Mouse (Mus musculus) lung, embryonic 14.5 days (tissue): Measurements from ENCODE around the gene Il6st. TPM values are rescaled to one million over a fixed set of nuclear protein-coding genes. Genes with fewer than 3 reads are reported as not detected.

Experiments
- ATAC-seq: fragments of 200-750 bp; cut with Nextera tagmentation; 2 replicates; pipeline ENCODE4 v1.8.0; 2017; ENCODE audit warnings: mild to moderate bottlenecking, moderate TSS enrichment, moderate library complexity; ENCODE audit not compliant: insufficient read depth
- DNase-seq: peaks from one replicate; pipeline ENCODE4 v3.0.0-alpha.2; 2015
- H3K27ac ChIP-seq: fragments of 300-500 bp; sonication (generic); 2 replicates; pipeline ENCODE4 v1.5.1; 2014; ENCODE audit warnings: low read depth, mild to moderate bottlenecking, moderate library complexity
- H3K27me3 ChIP-seq: fragments of 300-500 bp; sonication (generic); 2 replicates; pipeline ENCODE4 v1.6.1; 2014; ENCODE audit warnings: low read length, control low read depth; ENCODE audit not compliant: insufficient read depth
- H3K36me3 ChIP-seq: fragments of 300-500 bp; sonication (generic); 2 replicates; pipeline ENCODE4 v1.6.1; 2014; ENCODE audit warnings: control low read depth; ENCODE audit not compliant: insufficient read depth
- H3K4me1 ChIP-seq: fragments of 300-500 bp; sonication (generic); 2 replicates; pipeline ENCODE4 v1.6.1; 2014; ENCODE audit warnings: antibody characterized with exemption, control low read depth; ENCODE audit not compliant: insufficient read depth
- H3K4me2 ChIP-seq: fragments of 300-500 bp; sonication (generic); 2 replicates; pipeline ENCODE4 v1.6.1; 2014; ENCODE audit warnings: mild to moderate bottlenecking
- H3K4me3 ChIP-seq: fragments of 300-500 bp; sonication (generic); 2 replicates; pipeline ENCODE4 v1.5.1; 2014; ENCODE audit warnings: low read depth, low read length
- H3K9ac ChIP-seq: fragments of 300-500 bp; sonication (generic); 2 replicates; pipeline ENCODE4 v1.6.1; 2014
- H3K9me3 ChIP-seq: fragments of 300-500 bp; sonication (generic); 2 replicates; pipeline ENCODE4 v1.6.1; 2016; ENCODE audit warnings: low read depth, low read length, control low read depth
- CTCF ChIP-seq: IDR thresholded peaks from 2 replicates; pipeline ENCODE4 v1.5.1; 2016; ENCODE audit warnings: antibody characterized with exemption, low read depth
- WGBS: fragments of 180-500 bp; shearing (Covaris S2); extraction: QIAGEN DNeasy Blood & Tissue Kit; methylation state at CpG from one replicate; pipeline ENCODE4 v1.1.7; 2014; 5-methylcytosine and 5-hydroxymethylcytosine counted together
- polyA plus RNA-seq: library from polyadenylated mRNA; unstranded; fragments of >200 nt; fragmentation: Nextera tagmentation; extraction: Ambion mirVana; gene quantifications from 2 replicates; pipeline ENCODE4 v1.2.1, GENCODE M21; 2014

The Il6st gene
- polyA plus RNA-seq, 1 experiment from 2014 or later = 41.3 TPM

GRCm38 (mm10) chr13:112462411-112462987 lies 1.4 kb upstream of the Il6st start:
- Histone ChIP-seq H3K36me3 (no peaks in the 10 kb centered on the region), H3K4me2 (no peak overlapping the region), H3K27me3 (no peaks in the 10 kb centered on the region), H3K4me3 (no peak overlapping the region), H3K4me1 (peaks cover 23% of the 10 kb centered on the region; the same call in 1 of the 2 replicates), H3K27ac (no peak overlapping the region), H3K9me3 (no peaks in the 10 kb centered on the region), H3K9ac (no peak overlapping the region)
- no peak for TF ChIP-seq CTCF
- 67% methylated on average over 6 of the region's 6 CpGs for WGBS
- no peak for ATAC-seq
- no peak for DNase-seq

GRCm38 (mm10) chr13:112463337-112463802 lies 500 bp upstream of the Il6st start:
- ATAC-seq (peak; percentile 84), DNase-seq (no peak)
- no peaks in the 10 kb centered on the region for H3K27me3 ChIP-seq
- H3K4me2 ChIP-seq = peak overlapping the region; percentile 84
- H3K4me1 ChIP-seq = peaks cover 23% of the 10 kb centered on the region; the same call in 1 of the 2 replicates
- H3K4me3 ChIP-seq = peak overlapping the region; percentile 87
- peak overlapping the region; percentile 79 for H3K27ac ChIP-seq
- TF ChIP-seq CTCF = no peak
- H3K36me3 ChIP-seq = no peaks in the 10 kb centered on the region
- no peaks in the 10 kb centered on the region for H3K9me3 ChIP-seq
- H3K9ac ChIP-seq = peak overlapping the region; percentile 78
- 1% methylated on average over 17 of the region's 17 CpGs for WGBS

GRCm38 (mm10) chr13:112464626-112465287 lies 887 bp downstream of the Il6st start:
- H3K27ac ChIP-seq = peak overlapping the region; percentile 91
- ATAC-seq (no peak), DNase-seq (peak; percentile 82)
- H3K4me3 ChIP-seq = peak overlapping the region; percentile 87
- H3K4me1 ChIP-seq = peaks cover 26% of the 10 kb centered on the region
- H3K9me3 ChIP-seq = no peaks in the 10 kb centered on the region
- H3K36me3 ChIP-seq = no peaks in the 10 kb centered on the region
- no peaks in the 10 kb centered on the region for H3K27me3 ChIP-seq
- H3K4me2 ChIP-seq = peak overlapping the region; percentile 84
- peak overlapping the region; percentile 90 for H3K9ac ChIP-seq
- no peak for TF ChIP-seq CTCF
- WGBS = 1% methylated on average over 18 of the region's 18 CpGs

GRCm38 (mm10) chr13:112465585-112465984 lies 1.7 kb downstream of the Il6st start:
- 28% methylated on average over 2 of the region's 2 CpGs for WGBS
- ATAC-seq = no peak
- H3K4me1 ChIP-seq = peaks cover 23% of the 10 kb centered on the region
- no peaks in the 10 kb centered on the region for H3K36me3 ChIP-seq
- H3K9ac ChIP-seq = 0 out of 2 replicates have a peak overlapping the region, but pooled peaks have one; percentile 20
- no peak for DNase-seq
- H3K9me3 ChIP-seq = no peaks in the 10 kb centered on the region
- H3K4me2 ChIP-seq = peak overlapping the region; percentile 84
- TF ChIP-seq CTCF = no peak
- peak overlapping the region; percentile 87 for H3K4me3 ChIP-seq
- no peaks in the 10 kb centered on the region for H3K27me3 ChIP-seq
- no peak overlapping the region for H3K27ac ChIP-seq

- peak overlapping the region; percentile 84 for H3K4me2 ChIP-seq
- 56% methylated on average over 19 of the region's 19 CpGs for WGBS
- no peak for ATAC-seq
- H3K4me3 ChIP-seq = peak overlapping the region; percentile 87; the same call in 1 of the 2 replicates
- H3K27me3 ChIP-seq = no peaks in the 10 kb centered on the region
- H3K27ac ChIP-seq = no peak overlapping the region
- 0 out of 2 replicates have a peak overlapping the region, but pooled peaks have one; percentile 20 for H3K9ac ChIP-seq
- no peaks in the 10 kb centered on the region for H3K9me3 ChIP-seq
- H3K4me1 ChIP-seq = peaks cover 23% of the 10 kb centered on the region
- DNase-seq = peak; percentile 34
- H3K36me3 ChIP-seq = no peaks in the 10 kb centered on the region
- TF ChIP-seq CTCF = no peak
Observed at GRCm38 (mm10) chr13:112466136-112466945, 2.5 kb downstream of the Il6st start.

GRCm38 (mm10) chr13:112466946-112467255 lies 3.0 kb downstream of the Il6st start:
- Histone ChIP-seq H3K9me3 (no peaks in the 10 kb centered on the region), H3K4me1 (peaks cover 23% of the 10 kb centered on the region), H3K9ac (no peak overlapping the region), H3K4me2 (peak overlapping the region; percentile 84; the same call in 1 of the 2 replicates), H3K4me3 (no peak overlapping the region), H3K27ac (no peak overlapping the region), H3K27me3 (no peaks in the 10 kb centered on the region), H3K36me3 (no peaks in the 10 kb centered on the region)
- no peak for ATAC-seq
- TF ChIP-seq CTCF = no peak
- no peak for DNase-seq
- WGBS = 71% methylated on average over 3 of the region's 3 CpGs

GRCm38 (mm10) chr13:112467384-112467783 lies 3.5 kb downstream of the Il6st start:
- Histone ChIP-seq H3K9me3 (no peaks in the 10 kb centered on the region), H3K27me3 (no peaks in the 10 kb centered on the region), H3K4me3 (no peak overlapping the region), H3K4me2 (no peak overlapping the region), H3K4me1 (peaks cover 23% of the 10 kb centered on the region), H3K27ac (no peak overlapping the region), H3K36me3 (no peaks in the 10 kb centered on the region), H3K9ac (no peak overlapping the region)
- no peak for ATAC-seq
- TF ChIP-seq CTCF = no peak
- 81% methylated on average over 9 of the region's 9 CpGs for WGBS
- no peak for DNase-seq
